Mouse (Mus musculus) monocyte, adult 2 months (primary cell): ENCODE measurements at regions not wholly inside any gene's neighbourhood (a gene's known extent, or its start where the extent isn't known, plus 50 kb on each side); places are given as distances from the start of the nearest gene placed in this dataset.
"Not testable (repeated sequence)": the region's sequence is repeated elsewhere in the genome, so short reads cannot be mapped to it uniquely, and the experiment has no call there.

Experiments
- DNase-seq, 2 experiments: peaks; one replicate each; pipeline ENCODE4 v3.0.0; 2022; ENCODE audit warnings: low spot score in 2 of 2, low read depth in 1 of 2

DNA sequence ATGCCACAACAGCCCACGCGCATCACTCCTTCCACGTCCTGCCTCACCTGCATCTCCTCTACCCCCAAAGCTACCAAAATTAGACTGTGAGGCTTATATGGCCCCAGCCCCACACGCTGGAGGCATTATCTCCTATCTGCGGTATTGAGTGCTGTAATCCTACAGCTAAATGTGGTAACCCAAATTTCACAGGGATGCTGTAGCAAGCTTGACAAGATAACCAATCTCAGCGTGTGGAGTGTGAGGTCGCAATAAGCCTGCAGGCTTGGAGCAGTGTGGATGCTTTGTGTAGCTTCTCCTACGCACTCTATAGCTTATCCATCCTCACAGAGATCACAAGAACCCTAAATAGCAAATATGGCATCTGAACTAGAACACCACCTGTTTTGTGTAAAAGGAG lies 251.2 kb upstream of the Kcnh8 start:
- no peak for DNase-seq

DNA sequence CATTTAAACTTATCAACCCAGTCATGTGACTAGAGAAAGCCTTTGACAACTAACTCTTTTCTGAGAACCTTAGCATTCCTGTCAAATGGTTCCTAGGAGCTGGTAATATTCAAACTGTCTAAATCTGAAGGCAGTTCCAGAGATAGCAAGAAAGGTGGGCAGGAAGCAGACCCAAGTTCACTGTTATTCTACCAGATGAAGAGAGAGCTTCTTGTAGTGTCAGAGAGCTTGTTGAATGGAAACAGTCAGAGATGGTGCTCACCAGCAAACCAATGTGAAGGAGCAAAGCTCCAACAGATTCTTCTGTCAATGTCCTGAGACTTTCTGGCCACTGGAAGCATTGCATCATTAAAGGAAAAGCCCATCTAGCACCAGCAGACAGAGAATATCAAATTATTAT lies 251.8 kb upstream of the Kcnh8 start:
- DNase-seq: no peak

DNA sequence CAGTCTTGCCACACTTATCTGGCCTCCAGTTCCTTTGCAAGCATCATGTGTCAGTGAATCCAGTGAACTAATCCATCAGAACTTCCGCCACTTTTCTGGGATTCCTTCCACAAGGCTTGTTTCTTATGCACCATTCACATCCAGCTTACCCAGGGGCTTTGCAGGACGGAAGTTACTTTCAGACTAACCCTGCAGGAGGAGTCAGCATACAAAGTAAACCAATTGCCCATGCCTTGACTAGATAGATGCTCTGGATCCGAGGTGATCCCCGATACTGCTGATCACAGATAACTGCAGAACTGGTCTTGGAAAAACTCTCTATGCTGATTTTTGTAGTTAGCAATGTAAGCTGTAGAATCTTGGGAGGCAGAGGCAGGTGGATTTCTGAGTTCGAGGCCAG lies 252.6 kb upstream of the Kcnh8 start:
- DNase-seq: no peak

DNA sequence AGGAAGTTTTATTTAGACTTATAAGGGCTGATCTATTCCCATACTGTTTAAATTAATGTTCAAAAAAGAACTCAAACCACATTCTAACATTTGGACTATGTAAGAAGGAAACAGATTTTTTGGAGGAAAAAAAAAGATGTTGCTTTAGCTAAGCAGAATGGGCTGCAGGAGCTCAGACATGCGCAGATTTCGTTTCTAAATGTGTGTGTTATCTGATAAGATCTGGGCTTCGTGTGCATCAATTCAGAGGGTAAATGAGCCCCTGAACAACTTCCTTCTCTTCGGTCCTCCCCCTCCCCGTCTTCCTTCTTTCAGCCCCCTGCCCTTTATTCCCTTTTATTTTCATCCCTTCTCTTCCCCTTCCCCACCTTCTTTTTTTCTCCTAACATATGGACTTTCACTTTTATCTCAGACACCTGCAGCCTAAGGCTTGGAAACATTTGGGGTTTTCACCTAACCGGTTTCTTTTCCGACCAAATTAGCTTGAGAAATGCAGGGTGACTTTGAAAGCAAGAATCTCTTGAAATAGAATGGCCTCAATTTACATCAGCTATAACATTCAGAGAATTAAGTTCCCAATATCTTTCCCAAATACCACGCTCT lies 253.9 kb upstream of the Kcnh8 start:
- no peak for DNase-seq

DNA sequence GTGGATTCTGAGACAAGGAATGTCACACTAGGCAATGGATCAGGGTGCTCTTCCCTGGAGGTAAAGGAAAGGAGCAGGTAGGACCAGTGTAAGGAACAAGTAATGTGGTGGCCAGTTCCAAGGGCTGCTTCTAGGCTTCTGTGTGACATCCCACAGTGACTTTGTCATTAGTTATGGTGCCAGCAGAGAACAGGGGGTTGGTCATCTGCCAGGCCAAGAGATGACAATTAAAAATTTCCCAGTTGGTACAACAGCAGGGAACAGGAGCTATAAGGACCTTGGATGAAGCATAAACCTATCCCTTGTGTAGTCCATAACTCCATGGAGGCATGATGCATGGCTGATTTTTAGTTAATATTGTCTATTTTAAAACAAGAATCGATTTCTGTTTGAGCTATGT lies 281.9 kb upstream of the Kcnh8 start:
- no peak for DNase-seq

DNA sequence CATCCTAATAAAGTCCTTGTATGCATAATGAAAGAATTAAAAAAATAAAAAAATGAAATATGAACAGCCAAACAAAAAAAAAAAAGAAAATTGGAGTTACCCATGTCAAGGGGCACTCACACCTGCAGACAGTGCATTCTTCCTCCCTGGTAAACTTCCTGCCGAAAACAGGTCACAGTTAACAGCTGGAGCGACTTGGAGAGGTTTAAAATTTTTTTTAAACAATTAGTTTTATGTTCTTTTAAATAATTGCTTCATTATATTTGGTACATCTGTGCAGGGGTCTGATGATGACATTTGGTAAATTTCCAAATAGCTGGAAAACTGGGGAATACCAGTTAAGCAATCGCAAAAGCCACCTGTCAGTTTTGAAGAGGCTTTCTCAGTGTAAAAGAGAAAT lies 285.5 kb upstream of the Kcnh8 start:
- DNase-seq: no peak

DNA sequence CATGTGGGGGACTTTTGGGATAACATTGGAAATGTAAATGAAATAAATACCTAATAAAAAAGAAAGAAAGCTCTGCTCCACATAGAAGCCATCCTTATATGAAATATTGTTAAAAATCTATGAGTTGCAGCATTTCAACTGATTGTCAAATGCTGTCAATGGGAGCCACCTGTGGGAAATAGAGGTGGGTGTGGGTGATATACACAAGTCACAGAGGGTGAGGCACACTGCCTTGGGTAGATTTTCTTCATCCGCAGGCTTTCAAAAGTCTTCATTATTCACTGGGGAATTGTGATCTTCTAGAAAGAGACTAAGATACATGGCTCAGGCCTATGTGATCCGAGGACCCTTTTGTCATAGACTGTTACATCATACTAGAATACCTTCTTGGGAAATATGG lies 286.6 kb upstream of the Kcnh8 start:
- no peak for DNase-seq

DNA sequence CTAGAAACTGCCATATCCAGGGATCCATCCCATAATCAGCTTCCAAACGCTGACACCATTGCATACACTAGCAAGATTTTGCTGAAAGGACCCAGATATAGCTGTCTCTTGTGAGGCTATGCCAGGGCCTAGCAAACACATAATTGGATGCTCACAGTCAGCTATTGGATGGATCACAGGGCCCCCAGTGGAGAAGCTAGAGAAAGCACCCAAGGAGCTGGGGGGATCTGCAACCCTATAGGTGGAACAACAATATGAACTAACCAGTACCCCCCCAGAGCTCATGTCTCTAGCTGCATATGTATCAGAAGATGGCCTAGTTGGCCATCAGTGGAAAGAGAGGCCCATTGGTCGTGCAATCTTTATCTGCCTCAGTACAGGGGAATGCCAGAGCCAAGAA lies 287.1 kb upstream of the Kcnh8 start:
- not testable (repeated sequence) for DNase-seq

DNA sequence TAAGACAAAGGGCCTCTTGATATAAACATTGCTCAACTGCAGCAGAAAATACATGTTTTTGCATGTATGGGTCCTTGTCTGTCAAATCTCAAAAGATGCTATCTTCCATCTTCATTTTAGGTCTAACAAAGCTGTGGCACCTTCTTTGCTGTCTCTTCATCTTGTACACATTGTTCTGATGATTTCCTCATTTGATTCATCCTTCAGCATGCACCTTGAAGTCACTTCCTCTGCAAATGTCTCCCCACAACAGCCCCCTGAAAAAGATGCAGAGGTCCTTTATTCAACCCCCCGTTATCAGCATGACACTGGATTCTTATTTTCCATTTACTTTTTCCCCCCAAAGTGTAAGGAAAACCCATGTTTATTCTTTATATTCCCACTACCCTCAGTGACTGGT lies 290.5 kb upstream of the Kcnh8 start:
- no peak for DNase-seq

DNA sequence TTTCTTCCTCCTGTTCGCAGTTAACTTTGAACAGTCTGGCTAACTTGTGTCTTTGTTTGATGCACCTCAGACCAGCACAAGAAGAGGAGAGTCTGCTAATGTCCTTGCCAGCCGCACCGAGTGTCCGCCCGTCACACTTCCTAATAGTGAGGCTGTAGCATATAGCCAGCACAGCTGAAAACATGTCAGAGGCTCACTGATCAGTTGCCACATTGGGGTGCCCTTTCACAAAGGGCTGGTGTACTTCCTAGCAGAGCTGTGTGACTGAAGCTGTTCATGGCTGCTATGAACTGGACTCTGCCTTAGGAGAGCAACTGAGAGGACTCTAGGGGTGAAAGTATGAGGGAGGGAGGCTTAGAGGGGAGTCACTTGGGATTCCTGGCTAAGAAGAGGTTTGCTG lies 293.7 kb upstream of the Kcnh8 start:
- no peak for DNase-seq

DNA sequence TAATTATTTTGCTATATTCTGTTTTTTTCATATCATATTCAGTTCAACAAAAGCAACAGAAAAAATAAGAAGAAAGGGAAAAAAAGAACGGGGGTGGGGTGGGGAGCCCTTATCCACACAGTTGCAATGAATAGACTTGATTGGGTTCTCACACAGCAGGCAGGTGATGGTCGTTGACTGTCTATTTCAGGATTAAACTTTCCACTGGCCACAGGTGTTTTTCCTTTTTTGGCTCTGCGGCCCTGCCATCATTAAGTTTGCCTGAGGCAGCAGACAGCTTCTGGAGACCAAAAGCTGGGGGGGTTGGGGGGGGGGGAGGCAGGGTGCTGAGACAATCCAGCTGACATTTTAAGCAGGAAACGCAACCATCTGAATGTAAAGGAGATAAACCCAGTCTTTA lies 298.4 kb upstream of the Kcnh8 start:
- no peak for DNase-seq

DNA sequence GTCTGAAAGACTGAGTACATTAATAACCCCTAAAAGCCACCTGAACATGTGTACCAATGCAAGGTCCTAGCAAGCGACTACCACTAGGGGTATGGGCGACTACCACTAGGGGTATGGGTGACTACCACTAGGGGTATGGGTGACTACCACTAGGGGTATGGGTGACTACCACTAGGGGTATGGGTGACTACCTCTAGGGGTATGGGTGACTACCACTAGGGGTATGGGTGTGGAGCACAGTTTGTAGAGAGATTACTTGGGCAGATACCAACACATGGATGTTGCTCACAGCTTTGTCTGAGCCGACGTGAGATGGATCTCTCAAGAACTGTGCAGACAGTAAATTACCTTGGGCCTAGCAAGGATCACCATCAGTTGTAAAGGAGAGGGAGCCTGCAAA lies 299.2 kb upstream of the Kcnh8 start:
- no peak for DNase-seq

DNA sequence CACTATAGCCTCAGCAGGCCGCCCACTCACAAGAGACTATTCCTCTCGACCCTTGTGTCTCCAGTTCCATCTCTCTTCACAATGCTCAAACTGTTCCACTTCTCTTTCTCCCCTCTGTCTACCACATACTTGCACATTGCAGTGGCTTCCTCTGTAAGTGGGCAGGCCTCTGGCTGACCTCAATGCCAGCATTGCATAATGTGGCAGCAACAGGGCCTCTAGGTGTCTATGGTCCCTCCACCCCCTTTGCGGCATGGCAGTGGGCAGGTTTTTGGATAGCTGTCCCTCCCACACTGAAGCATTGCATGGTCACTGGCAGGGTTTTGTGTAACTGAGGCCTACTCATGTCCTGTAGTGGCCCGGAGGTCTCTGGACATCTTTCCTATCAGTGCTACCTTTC lies 302.7 kb upstream of the Kcnh8 start:
- DNase-seq: no peak

DNA sequence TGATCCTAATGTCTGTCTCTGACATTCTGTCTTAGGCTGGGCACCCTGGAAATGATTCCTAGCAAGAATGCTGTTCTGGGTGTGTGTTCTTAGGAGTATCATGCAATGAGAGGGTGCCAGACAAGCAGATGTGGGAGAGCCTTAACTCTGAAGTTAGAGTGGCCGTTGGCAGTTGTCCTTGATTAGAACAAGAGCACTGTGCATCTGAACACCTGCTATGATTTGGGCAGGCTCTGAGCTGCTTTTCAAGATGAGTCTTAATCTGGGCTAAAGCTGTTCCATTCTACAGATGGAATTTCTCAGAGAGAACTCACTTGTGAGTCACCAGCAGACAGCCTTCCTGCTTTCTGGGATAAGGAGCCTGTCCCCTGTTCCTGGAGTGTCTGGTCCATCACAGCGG lies 317.1 kb upstream of the Kcnh8 start:
- no peak for DNase-seq

DNA sequence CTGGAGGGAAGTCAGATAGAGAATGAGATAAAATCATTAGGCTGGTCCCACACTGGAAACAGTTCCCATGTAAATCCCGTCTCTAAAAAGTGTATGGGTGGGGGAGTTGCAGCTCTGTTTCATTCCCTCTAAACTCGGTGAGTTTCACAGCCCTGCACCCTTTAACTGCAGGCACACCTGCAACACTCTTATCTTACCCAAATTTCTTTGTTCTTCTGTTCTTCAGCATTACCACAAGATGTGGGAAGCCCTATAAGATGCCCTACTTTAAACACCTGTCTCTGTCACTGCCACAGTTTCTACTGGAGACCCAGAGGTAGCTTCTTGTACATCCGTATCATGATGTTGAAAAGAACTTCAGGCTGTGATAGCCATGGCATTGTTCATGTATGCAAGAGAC lies 320.2 kb upstream of the Kcnh8 start:
- no peak for DNase-seq

DNA sequence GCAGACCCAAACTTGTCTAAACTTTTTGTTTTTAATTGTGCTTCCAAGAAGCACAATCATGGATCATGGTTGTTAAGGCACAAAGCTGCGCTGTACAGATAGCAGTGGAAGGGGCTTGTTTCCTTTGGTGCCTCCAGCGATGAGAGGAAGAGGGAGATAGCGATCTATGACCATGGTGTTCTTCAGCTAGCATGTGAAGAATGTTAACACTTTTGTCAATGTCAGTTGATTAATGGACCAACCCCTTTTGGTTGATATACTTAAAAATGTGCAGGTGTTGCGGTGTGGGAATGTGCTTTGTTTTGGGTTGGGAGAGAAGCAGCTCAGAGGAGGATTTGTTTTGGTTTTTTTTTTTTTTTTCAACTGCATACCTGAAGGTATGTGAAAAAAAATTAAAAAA lies 324.0 kb upstream of the Kcnh8 start:
- no peak for DNase-seq

DNA sequence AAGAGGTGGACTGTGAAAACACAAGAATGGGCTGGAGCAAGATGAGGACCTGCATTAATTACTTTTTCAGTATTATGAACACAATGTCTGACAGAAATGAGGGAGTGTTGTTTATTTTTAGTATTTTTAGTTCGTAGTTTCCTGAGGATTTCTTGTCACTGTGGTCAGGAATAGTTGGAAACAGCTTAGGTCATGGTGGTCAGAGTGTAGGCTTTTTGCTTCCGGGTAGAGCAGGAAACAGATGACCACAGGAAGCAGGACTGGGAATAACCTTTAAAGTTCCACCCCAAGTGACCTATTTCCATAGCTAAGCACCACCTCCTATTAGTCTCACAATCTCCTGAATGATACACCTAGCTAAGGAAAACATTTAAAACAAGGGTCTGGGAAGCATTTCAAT lies 333.7 kb upstream of the Kcnh8 start:
- no peak for DNase-seq

DNA sequence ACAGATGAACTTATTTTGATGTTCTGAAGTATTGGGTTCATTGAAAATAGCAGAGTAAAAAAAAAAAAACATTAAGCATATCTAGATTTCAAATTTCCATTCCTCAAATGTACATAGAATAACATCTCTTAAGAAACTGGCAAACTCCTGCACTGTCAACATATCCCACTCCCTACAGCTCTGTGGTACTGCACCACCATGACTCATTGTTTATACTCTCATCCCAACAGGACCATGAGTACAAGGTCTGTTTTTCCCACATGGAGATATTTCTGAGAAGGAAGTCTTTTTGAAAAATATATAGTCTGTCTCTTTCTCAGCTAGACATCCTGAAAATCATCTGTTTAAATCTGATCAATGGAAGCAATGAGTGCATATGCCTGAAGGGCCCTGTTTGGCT lies 351.2 kb upstream of the Kcnh8 start:
- no peak for DNase-seq

DNA sequence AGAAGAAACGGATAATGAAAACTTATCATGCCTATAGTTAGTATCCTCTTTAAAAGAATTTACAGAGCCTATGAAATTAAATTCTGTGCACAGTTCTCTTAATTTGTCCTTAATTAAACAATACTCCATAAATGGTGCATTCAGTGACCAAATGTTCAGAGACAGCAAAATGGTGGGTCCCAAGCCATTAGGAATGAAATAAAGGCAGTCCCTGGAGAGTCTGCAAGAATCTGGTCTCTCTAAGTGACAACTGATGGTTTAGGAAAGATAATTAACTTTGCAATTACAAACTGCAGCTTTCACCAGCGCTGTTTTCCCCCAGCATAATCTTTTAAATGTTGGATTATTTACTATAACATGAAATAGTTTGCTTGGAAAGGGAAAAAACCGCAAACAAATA lies 376.9 kb upstream of the Kcnh8 start:
- DNase-seq: no peak

DNA sequence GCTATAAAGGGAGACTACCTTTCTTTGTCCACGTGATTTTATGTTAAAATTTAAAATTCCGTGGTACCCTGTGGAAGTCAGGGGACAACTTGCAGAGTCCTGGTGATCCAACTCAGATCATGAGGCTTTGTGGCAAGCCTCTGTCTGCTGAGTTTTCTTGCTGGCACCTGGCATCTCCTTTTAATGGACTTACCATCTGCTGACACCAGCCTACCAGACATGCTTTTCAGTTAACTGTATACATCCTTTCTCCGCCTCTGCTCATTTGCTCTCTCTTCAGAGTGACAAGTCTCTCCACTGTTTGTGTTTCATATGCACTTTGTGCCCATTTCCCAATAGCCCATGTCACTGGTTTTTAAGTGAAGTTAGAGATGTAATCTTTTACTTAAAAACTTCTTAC lies 382.1 kb upstream of the Kcnh8 start:
- no peak for DNase-seq

DNA sequence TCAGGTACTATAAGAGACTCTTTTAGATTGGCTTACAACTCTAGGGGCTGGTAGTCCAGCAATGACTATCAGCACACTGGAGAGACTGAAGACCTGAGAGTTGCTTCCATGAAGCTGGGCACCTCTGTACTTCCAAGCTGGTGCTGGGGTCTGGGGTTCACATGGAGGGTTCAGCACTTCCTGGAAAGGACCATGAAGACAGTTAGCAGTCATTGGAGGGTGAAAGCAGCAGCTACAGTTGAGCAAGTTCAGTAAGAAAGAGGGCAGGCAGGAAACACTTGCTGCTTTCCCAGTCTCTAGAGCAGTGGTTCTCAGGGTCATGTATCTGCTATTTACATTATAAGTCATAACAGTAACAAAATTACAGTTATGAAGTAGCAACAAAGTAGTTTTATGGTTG lies 384.3 kb upstream of the Satb1 start:
- no peak for DNase-seq

DNA sequence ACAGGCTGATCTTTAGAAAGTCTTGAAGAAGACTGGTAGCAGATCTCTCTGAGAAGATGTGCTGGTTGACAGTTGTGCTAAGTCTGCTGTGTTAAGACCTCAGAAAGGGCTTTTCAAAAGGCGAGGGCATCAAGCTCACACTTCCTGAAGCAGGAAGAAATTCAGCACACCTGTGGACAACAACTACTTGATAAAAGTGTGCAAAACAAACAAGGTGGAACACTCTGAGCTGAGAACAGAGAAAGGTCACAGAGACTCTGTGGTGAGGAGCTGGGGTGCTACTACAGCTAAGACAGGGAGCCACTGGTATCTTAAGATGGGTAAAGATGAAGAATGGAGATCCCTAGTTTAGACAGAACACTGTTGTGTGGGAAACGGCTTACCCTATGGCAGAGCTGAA lies 379.9 kb upstream of the Satb1 start:
- no peak for DNase-seq

DNA sequence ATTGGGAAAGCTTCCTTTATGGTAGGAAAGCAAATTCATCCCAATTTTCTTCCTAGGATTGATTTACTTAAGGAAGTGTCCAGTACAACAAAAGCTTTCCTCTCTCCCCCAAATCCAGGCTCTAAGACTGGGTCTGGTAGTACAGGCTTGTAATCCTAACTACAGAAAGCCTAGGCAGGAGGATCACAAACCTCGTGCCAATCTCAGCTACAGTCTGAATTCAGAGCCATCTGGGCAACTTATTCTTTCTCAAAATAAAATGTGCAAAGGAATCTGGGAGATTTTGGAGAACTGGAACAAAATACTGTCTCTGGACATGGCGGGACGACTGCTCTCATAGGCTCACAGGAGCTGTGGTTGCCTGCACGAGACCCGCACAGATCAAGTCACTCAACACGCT lies 377.4 kb upstream of the Satb1 start:
- no peak for DNase-seq

DNA sequence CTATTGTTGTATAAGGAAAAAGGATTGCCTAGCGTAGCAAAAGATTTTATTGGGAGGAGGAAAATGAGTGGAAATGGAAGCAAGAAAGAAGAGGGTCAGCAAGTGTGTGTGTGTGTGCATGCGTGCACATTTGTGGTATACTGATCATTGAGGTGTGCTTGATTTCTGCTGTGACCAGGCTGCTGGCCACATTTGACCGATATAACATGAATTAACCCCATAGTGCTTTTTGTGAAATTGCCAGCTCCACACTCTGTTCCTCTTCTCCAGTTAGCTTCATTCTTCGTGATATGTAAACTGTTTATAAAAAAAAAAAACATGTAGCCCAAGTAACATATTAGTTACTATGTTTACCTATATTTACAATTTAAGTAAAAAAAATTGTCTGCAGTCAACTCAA lies 364.6 kb upstream of the Satb1 start:
- no peak for DNase-seq
